Mouse (Mus musculus) CD4-positive naive resting alpha-beta T cell, adult 57 days (primary cell): ENCODE results near the gene Cox8a. TPM values are rescaled to one million over a fixed set of nuclear protein-coding genes. Genes with fewer than 3 reads are reported as not detected.

Experiments used
- total RNA-seq: library from RNA; stranded (reverse); gene quantifications from one replicate; pipeline ENCODE4 v1.2.4, GENCODE M21; 2023

Gene Cox8a
- total RNA-seq, result 246 TPM

GRCm38 (mm10) chr19:7217162-7217925 is at the start of gene Cox8a:
Gene Cox8a (minus strand): TSS chr19:7217616.

GRCm38 (mm10) chr19:7240782-7241690 is 23.6 kb upstream of the Cox8a start, which contains the start of gene Naa40:
Gene Naa40 (minus strand): TSS chr19:7241183.

GRCm38 (mm10) chr19:7205753-7206736 is 11.4 kb downstream of the Cox8a start, which contains the start of gene Otub1:
Gene Otub1 (minus strand): TSS chr19:7206316.

Other genes with a start within 250 kb of the Cox8a start
- gene Ppp1r14b, start 242.6 kb downstream of the Cox8a start, total RNA-seq, result 128 TPM
- 9.6 TPM for gene Plcb3, start 241.1 kb downstream of the Cox8a start, total RNA-seq
- 20.2 TPM for gene Fkbp2, start 237.1 kb downstream of the Cox8a start, total RNA-seq
- gene Vegfb, start 230.0 kb downstream of the Cox8a start, total RNA-seq, result 8.7 TPM
- 29.2 TPM for gene Dnajc4, start 225.0 kb downstream of the Cox8a start, total RNA-seq
- 5.4 TPM for gene Nudt22, start 221.5 kb downstream of the Cox8a start, total RNA-seq
- 3.8 TPM for gene Trpt1, start 221.5 kb downstream of the Cox8a start, total RNA-seq
- gene Fermt3, start 198.1 kb downstream of the Cox8a start, total RNA-seq, result 189 TPM
- gene Stip1, start 177.6 kb downstream of the Cox8a start, total RNA-seq, result 103 TPM
- gene Macrod1, start 160.8 kb downstream of the Cox8a start, total RNA-seq, result 15.5 TPM
- 0.30 TPM for gene Flrt1, start 111.9 kb downstream of the Cox8a start, total RNA-seq
- 102 TPM for gene Otub1, start 11.3 kb downstream of the Cox8a start, total RNA-seq
- 32.5 TPM for gene Naa40, start 23.6 kb upstream of the Cox8a start, total RNA-seq
- gene Rcor2, start 49.7 kb upstream of the Cox8a start, total RNA-seq, result 1.0 TPM
- 266 TPM for gene Mark2, start 124.2 kb upstream of the Cox8a start, total RNA-seq
- 32.5 TPM for gene Spindoc, start 165.4 kb upstream of the Cox8a start, total RNA-seq
- 1.4 TPM for gene 2700081O15Rik, start 200.0 kb upstream of the Cox8a start, total RNA-seq